Mouse (Mus musculus): ENCODE measurements around the gene Rnf40. TPM values are rescaled to one million over a fixed set of nuclear protein-coding genes. Genes with fewer than 3 reads are reported as not detected.

Rnf40 gene
- polyA plus RNA-seq, 1 experiment from 2014 or later = 51.1 TPM

DNA sequence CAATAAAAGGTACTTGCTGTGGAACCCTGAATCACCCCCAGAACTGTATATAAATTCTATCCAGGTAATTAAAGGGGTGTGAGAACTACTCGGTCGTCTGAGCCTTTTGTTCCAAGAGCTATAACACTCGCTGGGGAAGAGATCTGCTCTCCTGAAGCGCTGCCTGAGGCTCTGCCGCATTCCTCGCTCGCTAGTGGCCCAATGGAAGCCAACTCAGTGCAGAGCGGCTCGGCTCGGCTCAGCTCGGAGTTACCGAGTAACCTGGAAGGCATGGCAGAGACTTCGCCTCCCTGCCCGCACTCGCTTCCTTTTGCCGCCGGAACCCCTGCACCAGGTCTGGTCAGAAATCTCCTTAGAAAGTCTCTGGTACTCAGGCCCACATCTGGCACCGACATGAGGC, 63.5 kb downstream of the Rnf40 start:
- H3K27me3 ChIP-seq (ENCODE audit: control insufficient read depth, insufficient read depth, low read depth, low read length) = no peaks in the 10 kb centered on the region
- peak; percentile 38; the same call in 1 of the 2 replicates for ATAC-seq (ENCODE audit: low read depth)
- H3K4me2 ChIP-seq (ENCODE audit: low read depth, low read length) = peak overlapping the region; percentile 45
- no peak overlapping the region for H3K27ac ChIP-seq (ENCODE audit: low read length)
- H3K4me3 ChIP-seq (ENCODE audit: low read length) = peak overlapping the region; percentile 15; the same call in 1 of the 2 replicates
- no peaks in the 10 kb centered on the region for H3K4me1 ChIP-seq (replicated peaks; ENCODE audit: control insufficient read depth, insufficient read depth, low read length)
- WGBS = 13% methylated on average over 18 of the region's 18 CpGs
- H3K9ac ChIP-seq (ENCODE audit: low read length) = peak overlapping the region; percentile 55
- H3K9me3 ChIP-seq (ENCODE audit: control insufficient read depth, low read length) = no peaks in the 10 kb centered on the region
- H3K36me3 ChIP-seq (ENCODE audit: control insufficient read depth, insufficient read depth, low read length) = no peaks in the 10 kb centered on the region

DNA sequence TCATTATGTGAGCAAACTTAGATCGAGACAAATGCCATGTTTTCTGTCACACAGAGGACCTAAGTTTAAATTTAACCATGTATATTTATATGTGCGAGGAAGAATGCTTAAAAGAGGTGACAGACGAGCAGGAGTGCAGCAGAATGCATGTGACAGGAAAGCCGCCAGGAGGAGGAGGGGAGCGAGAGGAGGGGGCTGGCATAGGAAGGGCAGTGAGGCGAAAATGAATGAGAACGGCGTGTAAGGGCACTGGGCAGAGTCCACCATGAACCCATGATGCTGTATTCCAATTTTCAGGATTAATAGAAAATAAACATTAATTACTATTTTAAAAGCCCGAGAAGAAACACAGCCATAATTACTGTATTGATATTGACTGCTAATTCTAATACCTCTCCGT, 65.8 kb downstream of the Rnf40 start:
- Histone ChIP-seq H3K27ac (ENCODE audit: low read length) (no peak overlapping the region), H3K4me1 (replicated peaks; ENCODE audit: control insufficient read depth, insufficient read depth, low read length) (no peaks in the 10 kb centered on the region), H3K4me3 (ENCODE audit: low read length) (no peak overlapping the region), H3K9me3 (ENCODE audit: control insufficient read depth, low read length) (no peaks in the 10 kb centered on the region), H3K4me2 (ENCODE audit: low read depth, low read length) (no peak overlapping the region), H3K27me3 (ENCODE audit: control insufficient read depth, insufficient read depth, low read depth, low read length) (no peaks in the 10 kb centered on the region), H3K36me3 (ENCODE audit: control insufficient read depth, insufficient read depth, low read length) (no peaks in the 10 kb centered on the region), H3K9ac (ENCODE audit: low read length) (no peak overlapping the region)
- ATAC-seq (ENCODE audit: low read depth) = no peak
- 73% methylated on average over 10 of the region's 10 CpGs for WGBS

Other genes starting within 250 kb of the Rnf40 start
- gene Zfp768, start 243.2 kb upstream of the Rnf40 start, polyA plus RNA-seq (2015; fragmentation: Nextera tagmentation; extraction: Ambion mirVana) = 15.1 and 17.6 TPM in 2 replicates
- 8.4 and 9.9 TPM in 2 replicates for gene Zfp747, start 212.7 kb upstream of the Rnf40 start, polyA plus RNA-seq (2015; fragmentation: Nextera tagmentation; extraction: Ambion mirVana)
- gene 9130019O22Rik, start 201.6 kb upstream of the Rnf40 start, polyA plus RNA-seq (2015; fragmentation: Nextera tagmentation; extraction: Ambion mirVana) = 7.3 and 8.0 TPM in 2 replicates
- 5.7 and 6.6 TPM in 2 replicates for gene E430018J23Rik, start 195.1 kb upstream of the Rnf40 start, polyA plus RNA-seq (2015; fragmentation: Nextera tagmentation; extraction: Ambion mirVana)
- gene Zfp764, start 181.9 kb upstream of the Rnf40 start, polyA plus RNA-seq (2015; fragmentation: Nextera tagmentation; extraction: Ambion mirVana) = 9.1 and 9.3 TPM in 2 replicates
- gene Zfp688, start 166.7 kb upstream of the Rnf40 start, polyA plus RNA-seq (2015; fragmentation: Nextera tagmentation; extraction: Ambion mirVana) = 24.9 and 25.3 TPM in 2 replicates
- 6.4 and 6.7 TPM in 2 replicates for gene Zfp689, start 139.6 kb upstream of the Rnf40 start, polyA plus RNA-seq (2015; fragmentation: Nextera tagmentation; extraction: Ambion mirVana)
- gene Prr14, start 129.2 kb upstream of the Rnf40 start, polyA plus RNA-seq (2015; fragmentation: Nextera tagmentation; extraction: Ambion mirVana) = 38.6 and 43.3 TPM in 2 replicates
- gene Fbrs, start 109.6 kb upstream of the Rnf40 start, polyA plus RNA-seq (2015; fragmentation: Nextera tagmentation; extraction: Ambion mirVana) = 9.9 and 11.1 TPM in 2 replicates
- gene Srcap, start 76.8 kb upstream of the Rnf40 start, polyA plus RNA-seq (2015; fragmentation: Nextera tagmentation; extraction: Ambion mirVana) = 33.7 and 37.9 TPM in 2 replicates
- gene Gm42715, start 69.2 kb upstream of the Rnf40 start, polyA plus RNA-seq (2015; fragmentation: Nextera tagmentation; extraction: Ambion mirVana) = 14.6 and 15.2 TPM in 2 replicates
- gene Tmem265, start 27.4 kb upstream of the Rnf40 start, polyA plus RNA-seq (2015; fragmentation: Nextera tagmentation; extraction: Ambion mirVana) = 8.4 and 8.7 TPM in 2 replicates
- 36.9 and 40.0 TPM in 2 replicates for gene Phkg2, start 15.4 kb upstream of the Rnf40 start, polyA plus RNA-seq (2015; fragmentation: Nextera tagmentation; extraction: Ambion mirVana)
- gene Ccdc189, start 172 bp upstream of the Rnf40 start, polyA plus RNA-seq (2015; fragmentation: Nextera tagmentation; extraction: Ambion mirVana) = 23.6 and 23.7 TPM in 2 replicates
- gene Zfp629, start 27.0 kb downstream of the Rnf40 start, polyA plus RNA-seq (2015; fragmentation: Nextera tagmentation; extraction: Ambion mirVana) = 12.5 and 12.6 TPM in 2 replicates
- 40.5 and 46.1 TPM in 2 replicates for gene Bcl7c, start 120.2 kb downstream of the Rnf40 start, polyA plus RNA-seq (2015; fragmentation: Nextera tagmentation; extraction: Ambion mirVana)
- 11.4 and 11.8 TPM in 2 replicates for gene Ctf1, start 124.0 kb downstream of the Rnf40 start, polyA plus RNA-seq (2015; fragmentation: Nextera tagmentation; extraction: Ambion mirVana)
- 0.23 and 0.24 TPM in 2 replicates for gene Ctf2, start 143.4 kb downstream of the Rnf40 start, polyA plus RNA-seq (2015; fragmentation: Nextera tagmentation; extraction: Ambion mirVana)
- gene Fbxl19, start 155.8 kb downstream of the Rnf40 start, polyA plus RNA-seq (2015; fragmentation: Nextera tagmentation; extraction: Ambion mirVana) = 3.1 and 3.8 TPM in 2 replicates
- 29.1 and 32.7 TPM in 2 replicates for gene Orai3, start 181.0 kb downstream of the Rnf40 start, polyA plus RNA-seq (2015; fragmentation: Nextera tagmentation; extraction: Ambion mirVana)
- 13.8 and 18.1 TPM in 2 replicates for gene Setd1a, start 187.9 kb downstream of the Rnf40 start, polyA plus RNA-seq (2015; fragmentation: Nextera tagmentation; extraction: Ambion mirVana)
- gene Gm49388, start 196.8 kb downstream of the Rnf40 start, polyA plus RNA-seq (2015; fragmentation: Nextera tagmentation; extraction: Ambion mirVana) = not detected in 2 replicates
- 27.5 and 32.1 TPM in 2 replicates for gene Hsd3b7, start 211.8 kb downstream of the Rnf40 start, polyA plus RNA-seq (2015; fragmentation: Nextera tagmentation; extraction: Ambion mirVana)
- gene Stx4a, start 235.5 kb downstream of the Rnf40 start, polyA plus RNA-seq (2015; fragmentation: Nextera tagmentation; extraction: Ambion mirVana) = 44.5 and 45.1 TPM in 2 replicates
- gene Stx1b, start 235.8 kb downstream of the Rnf40 start, polyA plus RNA-seq (2015; fragmentation: Nextera tagmentation; extraction: Ambion mirVana) = 1.1 and 1.3 TPM in 2 replicates